Mouse (Mus musculus): Measurements from ENCODE around the gene Tom1. TPM values are rescaled to one million over a fixed set of nuclear protein-coding genes. Genes with fewer than 3 reads are reported as not detected.

Tom1 gene
- total and polyA plus RNA-seq, 2 experiments, result 12.2 to 27.7 TPM

- peaks cover 8% of the 10 kb centered on the region for H3K4me1 ChIP-seq (ENCODE audit: control insufficient read depth, insufficient read depth, low read length)
- no peaks in the 10 kb centered on the region for H3K27me3 ChIP-seq (ENCODE audit: control insufficient read depth, insufficient read depth, low read length)
- no peak overlapping the region for H3K27ac ChIP-seq (replicated peaks; ENCODE audit: insufficient read depth, low read depth, low read length)
- peaks cover 23% of the 10 kb centered on the region; the same call in 1 of the 2 replicates for H3K79me2 ChIP-seq (ENCODE audit: control insufficient read depth, insufficient read depth, low read length)
- TF ChIP-seq POLR2A (IDR thresholded peaks at IDR 0.05; ENCODE audit: extremely low read depth, insufficient read depth, low read length) (no peak), CTCF (IDR thresholded peaks at IDR 0.05; ENCODE audit: low read depth, low read length) (no peak)
- no peak overlapping the region for H3K4me3 ChIP-seq (ENCODE audit: insufficient read depth, low read depth, low read length)
- 97% methylated on average over 1 of the region's 1 CpGs for WGBS
- no peak overlapping the region for H3K9ac ChIP-seq (ENCODE audit: low read depth, low read length)
- H3K36me3 ChIP-seq (ENCODE audit: control insufficient read depth, insufficient read depth, low read length), result no peaks in the 10 kb centered on the region
- DNase-seq (ENCODE audit: extremely low read depth, low read depth, low spot score), result no peak
Observed at GRCm38 (mm10) chr8:75042974-75043373, 9.5 kb downstream of the Tom1 start.

GRCm38 (mm10) chr8:75046303-75046702 is 12.8 kb downstream of the Tom1 start:
- Histone ChIP-seq H3K27me3 (ENCODE audit: control insufficient read depth, insufficient read depth, low read length) (no peaks in the 10 kb centered on the region), H3K36me3 (ENCODE audit: control insufficient read depth, insufficient read depth, low read length) (no peaks in the 10 kb centered on the region), H3K27ac (replicated peaks; ENCODE audit: insufficient read depth, low read depth, low read length) (no peak overlapping the region), H3K4me3 (ENCODE audit: insufficient read depth, low read depth, low read length) (no peak overlapping the region), H3K9ac (ENCODE audit: low read depth, low read length) (no peak overlapping the region), H3K4me1 (ENCODE audit: control insufficient read depth, insufficient read depth, low read length) (peaks cover 8% of the 10 kb centered on the region), H3K79me2 (ENCODE audit: control insufficient read depth, insufficient read depth, low read length) (peaks cover 16% of the 10 kb centered on the region; the same call in 1 of the 2 replicates)
- DNase-seq (ENCODE audit: extremely low read depth, low read depth, low spot score), result no peak
- 88% methylated on average over 1 of the region's 1 CpGs for WGBS
- no peak for TF ChIP-seq CTCF (IDR thresholded peaks at IDR 0.05; ENCODE audit: low read depth, low read length)
- TF ChIP-seq POLR2A (IDR thresholded peaks at IDR 0.05; ENCODE audit: extremely low read depth, insufficient read depth, low read length), result no peak

GRCm38 (mm10) chr8:75047784-75048183 is 14.3 kb downstream of the Tom1 start:
- Histone ChIP-seq H3K4me1 (ENCODE audit: control insufficient read depth, insufficient read depth, low read length) (peaks cover 4% of the 10 kb centered on the region), H3K27me3 (ENCODE audit: control insufficient read depth, insufficient read depth, low read length) (no peaks in the 10 kb centered on the region), H3K79me2 (ENCODE audit: control insufficient read depth, insufficient read depth, low read length) (peaks cover 15% of the 10 kb centered on the region; the same call in 1 of the 2 replicates), H3K27ac (replicated peaks; ENCODE audit: insufficient read depth, low read depth, low read length) (no peak overlapping the region), H3K4me3 (ENCODE audit: insufficient read depth, low read depth, low read length) (no peak overlapping the region), H3K9ac (ENCODE audit: low read depth, low read length) (no peak overlapping the region), H3K36me3 (ENCODE audit: control insufficient read depth, insufficient read depth, low read length) (peaks cover 3% of the 10 kb centered on the region; the same call in 1 of the 2 replicates)
- 97% methylated on average over 3 of the region's 3 CpGs for WGBS
- DNase-seq (ENCODE audit: extremely low read depth, low read depth, low spot score), result no peak
- TF ChIP-seq POLR2A (IDR thresholded peaks at IDR 0.05; ENCODE audit: extremely low read depth, insufficient read depth, low read length) (no peak), CTCF (IDR thresholded peaks at IDR 0.05; ENCODE audit: low read depth, low read length) (no peak)

- no peaks in the 10 kb centered on the region for H3K79me2 ChIP-seq (ENCODE audit: control insufficient read depth, insufficient read depth, low read length)
- H3K9ac ChIP-seq (ENCODE audit: low read depth, low read length), result no peak overlapping the region
- H3K36me3 ChIP-seq (ENCODE audit: control insufficient read depth, insufficient read depth, low read length), result peaks cover 11% of the 10 kb centered on the region
- TF ChIP-seq POLR2A (IDR thresholded peaks at IDR 0.05; ENCODE audit: extremely low read depth, insufficient read depth, low read length), result no peak
- 96% methylated on average over 4 of the region's 4 CpGs for WGBS
- DNase-seq (ENCODE audit: extremely low read depth, low read depth, low spot score), result no peak
- H3K27ac ChIP-seq (replicated peaks; ENCODE audit: insufficient read depth, low read depth, low read length), result no peak overlapping the region
- no peak overlapping the region for H3K4me3 ChIP-seq (ENCODE audit: insufficient read depth, low read depth, low read length)
- no peaks in the 10 kb centered on the region for H3K27me3 ChIP-seq (ENCODE audit: control insufficient read depth, insufficient read depth, low read length)
- no peaks in the 10 kb centered on the region for H3K4me1 ChIP-seq (ENCODE audit: control insufficient read depth, insufficient read depth, low read length)
Observed at GRCm38 (mm10) chr8:75053342-75053741, 19.8 kb downstream of the Tom1 start.

- 94% methylated on average over 2 of the region's 2 CpGs for WGBS
- Histone ChIP-seq H3K36me3 (ENCODE audit: control insufficient read depth, insufficient read depth, low read length) (peaks cover 16% of the 10 kb centered on the region), H3K4me3 (ENCODE audit: insufficient read depth, low read depth, low read length) (no peak overlapping the region), H3K4me1 (ENCODE audit: control insufficient read depth, insufficient read depth, low read length) (no peaks in the 10 kb centered on the region), H3K9ac (ENCODE audit: low read depth, low read length) (no peak overlapping the region), H3K79me2 (ENCODE audit: control insufficient read depth, insufficient read depth, low read length) (no peaks in the 10 kb centered on the region), H3K27me3 (ENCODE audit: control insufficient read depth, insufficient read depth, low read length) (no peaks in the 10 kb centered on the region), H3K27ac (replicated peaks; ENCODE audit: insufficient read depth, low read depth, low read length) (no peak overlapping the region)
- DNase-seq (ENCODE audit: extremely low read depth, low read depth, low spot score), result no peak
- TF ChIP-seq CTCF (IDR thresholded peaks at IDR 0.05; ENCODE audit: low read depth, low read length), result no peak
- no peak for TF ChIP-seq POLR2A (IDR thresholded peaks at IDR 0.05; ENCODE audit: extremely low read depth, insufficient read depth, low read length)
Observed at GRCm38 (mm10) chr8:75055673-75056072, 22.2 kb downstream of the Tom1 start.

- Histone ChIP-seq H3K27me3 (ENCODE audit: control insufficient read depth, insufficient read depth, low read length) (no peaks in the 10 kb centered on the region), H3K4me3 (ENCODE audit: insufficient read depth, low read depth, low read length) (no peak overlapping the region), H3K27ac (replicated peaks; ENCODE audit: insufficient read depth, low read depth, low read length) (no peak overlapping the region), H3K9ac (ENCODE audit: low read depth, low read length) (no peak overlapping the region), H3K36me3 (ENCODE audit: control insufficient read depth, insufficient read depth, low read length) (peaks cover 17% of the 10 kb centered on the region), H3K79me2 (ENCODE audit: control insufficient read depth, insufficient read depth, low read length) (no peaks in the 10 kb centered on the region), H3K4me1 (ENCODE audit: control insufficient read depth, insufficient read depth, low read length) (no peaks in the 10 kb centered on the region)
- no peak for DNase-seq (ENCODE audit: extremely low read depth, low read depth, low spot score)
- no peak for TF ChIP-seq CTCF (IDR thresholded peaks at IDR 0.05; ENCODE audit: low read depth, low read length)
- no peak for TF ChIP-seq POLR2A (IDR thresholded peaks at IDR 0.05; ENCODE audit: extremely low read depth, insufficient read depth, low read length)
- 79% methylated on average over 6 of the region's 6 CpGs for WGBS
Observed at GRCm38 (mm10) chr8:75060022-75060421, 26.5 kb downstream of the Tom1 start.

All from liver, adult 2 months (tissue).